Mouse (Mus musculus) kidney, postnatal 10 days (tissue): ENCODE data around the gene Krt32.

Source experiments
- DNase-seq: peaks from one replicate; pipeline ENCODE4 v3.0.0; 2021; ENCODE audit warnings: mixed read lengths

Gene Krt32

GRCm38 (mm10) chr11:100047193-100047592 is 40.8 kb downstream of the Krt32 start:
- DNase-seq = no peak

DNA sequence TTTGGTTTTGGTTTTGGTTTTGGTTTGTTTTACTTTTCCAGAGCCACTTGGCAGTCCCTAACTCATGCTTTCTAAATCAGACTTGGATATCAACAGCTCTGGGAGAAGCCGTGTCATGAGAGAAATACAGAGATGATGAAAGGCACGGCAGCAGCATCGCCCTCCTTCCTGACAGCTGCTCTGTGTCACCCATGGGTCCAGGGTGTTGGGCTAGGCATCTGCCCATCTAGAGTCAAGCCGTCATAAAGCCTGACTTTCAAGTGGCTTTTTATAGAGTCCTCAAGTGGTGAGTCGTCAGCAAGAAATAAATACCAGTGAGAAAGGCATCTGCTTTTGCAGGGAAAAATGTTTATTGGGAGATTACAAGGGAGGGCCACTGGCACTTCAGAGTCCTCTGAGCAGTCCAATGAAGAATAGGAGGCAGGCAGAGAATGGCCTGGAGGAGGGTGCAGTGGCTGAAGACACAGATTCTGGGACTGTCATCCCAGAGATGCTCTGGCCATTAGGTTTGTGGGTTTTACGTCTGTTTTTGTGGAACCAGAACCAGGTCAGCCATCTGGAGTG is 41.6 kb downstream of the Krt32 start:
- DNase-seq = no peak

DNA sequence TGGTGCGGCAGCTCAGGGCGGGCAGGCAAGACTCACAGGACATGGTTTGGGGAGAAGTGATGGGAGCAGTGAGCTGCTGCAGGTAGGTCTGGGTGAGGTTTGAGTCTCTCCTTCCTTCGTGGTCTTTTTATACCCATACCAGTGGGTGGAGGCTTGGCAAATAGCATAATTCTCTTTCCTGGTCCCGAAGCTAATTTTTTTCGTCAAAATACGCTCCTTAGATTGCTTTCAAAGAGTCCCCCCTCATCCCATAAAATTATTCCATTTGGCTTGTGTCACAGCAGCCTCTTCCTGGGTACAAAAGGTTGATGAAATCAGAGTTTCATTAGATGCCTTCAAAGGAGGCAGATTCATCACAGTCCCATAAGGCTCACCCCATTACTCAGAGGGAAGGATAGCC is 46.6 kb downstream of the Krt32 start, which contains the start of gene Krt34:
Krt34 (minus strand) TSS at position 101 of the 400 bp plus-strand sequence.
- no peak for DNase-seq
